Comparison of ENCODE assay signal across 17 mouse cellular contexts in the genomic region with DNA sequence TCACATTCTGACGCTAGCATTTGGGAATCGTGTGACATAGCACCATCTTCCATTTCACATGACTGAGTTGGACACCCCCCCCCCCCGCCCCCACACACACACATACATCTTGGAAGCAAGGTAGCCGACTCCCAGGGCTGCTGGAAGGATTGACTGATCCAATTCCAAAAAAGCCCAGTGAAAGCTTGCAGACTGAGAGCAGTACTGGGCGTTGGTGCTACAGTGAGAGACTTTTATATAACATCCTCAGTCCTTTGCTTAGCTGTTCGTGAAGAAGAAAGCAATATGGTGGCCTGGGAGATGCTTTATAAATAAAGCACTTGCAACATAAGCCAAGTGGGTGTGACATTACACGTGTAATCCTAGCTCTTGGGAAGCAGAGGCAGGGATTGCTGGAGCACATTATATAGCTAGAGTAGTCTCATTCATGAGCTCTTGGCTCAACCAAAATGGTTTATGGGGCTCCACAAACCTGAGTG.
A peak's percentile ranks its signal among the peaks of the same experiment; 100 is the strongest.
DNase-seq lines count a peak whose midpoint lies in the region; ATAC-seq lines count a peak whose summit lies in the region.
"Had no signal": no experiment of that assay in that cellular context is flagged by ENCODE, and none has a peak within 500 bp of the region (broad histone marks: within the 10 kb centered on the region; RNA-seq: fewer than 3 reads in every experiment).

No protein-coding gene starts in this region.

- no peak for DNase-seq in frontal cortex, postnatal 10 days (ENCODE audit: low spot score in 2 of 2)
- DNase-seq in heart, adult 11 months, result peak; percentile 48
- DNase-seq in heart, postnatal 25 days (ENCODE audit: low spot score), result no peak
- DNase-seq in right cerebral cortex, adult 18-20 months, result peak; percentile 5
- DNase-seq in right cerebral cortex, postnatal 14 days, result no peak
- no peak for DNase-seq in MN1 (ENCODE audit: low spot score)
- DNase-seq: adrenal gland, adult 2 months; adrenal gland, postnatal 10 days; adrenal gland, postnatal 25 days; B cell, adult 2 months; cerebellum, adult 11-12 months; cerebellum, adult 2 months; cerebellum, adult 9-10 months; cerebellum, postnatal 10 days; cerebellum, postnatal 25 days had no signal

- intact Hi-C loops in heart, postnatal 25 days (cut with DNase I), result no loop called here

- ATAC-seq in frontal cortex, adult (ENCODE audit: low TSS enrichment), result peak; percentile 90
- ATAC-seq: CD4-positive, CD25-positive, alpha-beta regulatory T cell, adult 4 months had no signal

Comparison
In these comparisons a context has a peak if more than half of its experiments do, and no peak if none do; other contexts are left out.
1. DNase-seq: peak in heart, adult 11 months (single experiment) and right cerebral cortex, adult 18-20 months (single experiment); none in frontal cortex, postnatal 10 days (0 of 2), heart, postnatal 25 days (single experiment), right cerebral cortex, postnatal 14 days (single experiment) and MN1 (single experiment).